10 mouse cellular contexts compared by ENCODE assay signal in genomic region chr12:100391890-100392289, GRCm38 (mm10).
DNase-seq lines count a peak whose midpoint lies in the region; ATAC-seq and TF ChIP-seq lines count a peak whose summit lies in the region.
"Had no signal": no experiment of that assay in that cellular context is flagged by ENCODE, and none has a peak within 500 bp of the region (broad histone marks: within the 10 kb centered on the region; RNA-seq: fewer than 3 reads in every experiment).

No protein-coding gene starts in this region.

- 77% methylated on average over 9 of the region's 9 CpGs for WGBS in hindbrain, embryonic 16.5 days
- 88% methylated on average over 9 of the region's 9 CpGs for WGBS in hindbrain, embryonic 10.5 days

- no peak overlapping the region for H3ac ChIP-seq in C2C12 (ENCODE audit: control insufficient read depth, insufficient read length, low read depth)

- ATAC-seq in hindbrain, embryonic 16.5 days: 0 out of 2 replicates have a peak, but pooled peaks have one; percentile 41

- 0 out of 2 replicates have a peak, but pooled peaks cover 6% of the 10 kb centered on the region for H3K4me1 ChIP-seq in hindbrain, embryonic 16.5 days (ENCODE audit: control insufficient read depth, insufficient read depth, low read depth, low read length)
- peaks cover 10% of the 10 kb centered on the region for H3K4me1 ChIP-seq in hindbrain, embryonic 10.5 days (replicated peaks)
- H3K4me1 ChIP-seq in cortical plate, adult 2 months (ENCODE audit: control insufficient read depth, insufficient read depth, low read length): peaks cover 17% of the 10 kb centered on the region; the same call in 1 of the 2 replicates

- no peak overlapping the region for H3K27ac ChIP-seq in hindbrain, embryonic 16.5 days (ENCODE audit: low read depth, low read length)
- no peak overlapping the region for H3K27ac ChIP-seq in hindbrain, embryonic 10.5 days
- H3K27ac ChIP-seq in cortical plate, adult 2 months (ENCODE audit: insufficient read depth, low read length): peak overlapping the region; percentile 2; the same call in 1 of the 2 replicates

- no peak overlapping the region for H3K9ac ChIP-seq in hindbrain, embryonic 16.5 days (ENCODE audit: low read depth, low read length)

- no peaks in the 10 kb centered on the region for H3K27me3 ChIP-seq in hindbrain, embryonic 16.5 days (replicated peaks; ENCODE audit: control insufficient read depth, insufficient read depth, low read length)
- no peaks in the 10 kb centered on the region for H3K27me3 ChIP-seq in hindbrain, embryonic 10.5 days (ENCODE audit: insufficient read depth, poor library complexity, severe bottlenecking)
- no peaks in the 10 kb centered on the region for H3K27me3 ChIP-seq in C2C12 (ENCODE audit: control insufficient read depth, insufficient read depth, insufficient read length)

- DNase-seq in hindbrain, embryonic 10.5 days (ENCODE audit: low spot score): no peak
- DNase-seq in brain, adult 2 months (ENCODE audit: low read depth, low spot score): peak; percentile 72
- no peak for DNase-seq in urinary bladder, postnatal 25 days (ENCODE audit: low spot score)
- DNase-seq in embryo, embryonic 9.5 days (ENCODE audit: extremely low spot score): no peak
- no peak for DNase-seq in adrenal gland, adult 18-20 months (ENCODE audit: low spot score in 2 of 2)
- DNase-seq: kidney, adult 11 months had no signal

- no peak for TF ChIP-seq CTCF in C2C12 (IDR thresholded peaks at IDR 0.05; ENCODE audit: control insufficient read depth, insufficient read depth, insufficient read length)
- no peak for TF ChIP-seq CTCF in cortical plate, adult 2 months (IDR thresholded peaks at IDR 0.05; ENCODE audit: extremely low read depth, insufficient read depth, low read length)

- H3K4me3 ChIP-seq in hindbrain, embryonic 16.5 days (ENCODE audit: low read length): no peak overlapping the region
- no peak overlapping the region for H3K4me3 ChIP-seq in hindbrain, embryonic 10.5 days
- H3K4me3 ChIP-seq in C2C12 (ENCODE audit: insufficient read depth, poor library complexity, severe bottlenecking): no peak overlapping the region
- no peak overlapping the region for H3K4me3 ChIP-seq in cortical plate, adult 2 months (ENCODE audit: insufficient read depth, low read length)

- no peaks in the 10 kb centered on the region for H3K79me2 ChIP-seq in C2C12 (ENCODE audit: control insufficient read depth, insufficient read depth)

- peaks cover 12% of the 10 kb centered on the region; the same call in 1 of the 2 replicates for H3K36me3 ChIP-seq in hindbrain, embryonic 16.5 days (ENCODE audit: control insufficient read depth, insufficient read depth, low read length)
- peaks cover 59% of the 10 kb centered on the region for H3K36me3 ChIP-seq in hindbrain, embryonic 10.5 days
- no peaks in the 10 kb centered on the region for H3K36me3 ChIP-seq in C2C12 (ENCODE audit: control insufficient read depth, insufficient read depth)

- no peak for TF ChIP-seq POLR2A in cortical plate, adult 2 months (IDR thresholded peaks at IDR 0.05; ENCODE audit: extremely low read depth, insufficient read depth, low read length)

- no peaks in the 10 kb centered on the region for H3K9me3 ChIP-seq in hindbrain, embryonic 16.5 days (ENCODE audit: control insufficient read depth, low read length)
- peaks cover 3% of the 10 kb centered on the region; the same call in 1 of the 2 replicates for H3K9me3 ChIP-seq in hindbrain, embryonic 10.5 days

- H3K79me3 ChIP-seq in C2C12 (ENCODE audit: low read depth): no peaks in the 10 kb centered on the region

- no peak overlapping the region for H3K4me2 ChIP-seq in hindbrain, embryonic 16.5 days (ENCODE audit: low read length)
- H3K4me2 ChIP-seq: midbrain, embryonic 11.5 days had no signal

TF ChIP-seq in C2C12, 6 proteins besides CTCF, POLR2A, EP300 and RAD21:
- TF ChIP-seq MYOD1 (IDR thresholded peaks at IDR 0.05; ENCODE audit: control insufficient read depth, insufficient read length, low read depth) (peak; percentile 85), FOSL1 (IDR thresholded peaks at IDR 0.05; ENCODE audit: insufficient read depth, low read length, poor library complexity, severe bottlenecking) (no peak)
TF ChIP-seq in C2C12: peak in this region for 1.
